Mouse (Mus musculus) heart, postnatal 0 days (tissue): ENCODE results near the gene Kti12.

Experiments used
- CTCF ChIP-seq: IDR thresholded peaks from 2 replicates; pipeline ENCODE4 v1.5.1; 2016; ENCODE audit warnings: antibody characterized with exemption, control low read depth, low read depth
- EP300 ChIP-seq: IDR thresholded peaks from 2 replicates; pipeline ENCODE4 v1.6.1; 2016; ENCODE audit warnings: antibody characterized with exemption, low read depth

GRCm38 (mm10) chr4:108847715-108848504, at the start of gene Kti12:
- TF ChIP-seq CTCF = no peak
- TF ChIP-seq EP300 = peak; percentile 34; the same call in 1 of the 2 replicates
